Mouse (Mus musculus): ENCODE measurements at regions not wholly inside any gene's neighbourhood (a gene's known extent, or its start where the extent isn't known, plus 50 kb on each side); places are given as distances from the start of the nearest gene placed in this dataset.

- TF ChIP-seq CTCF (IDR thresholded peaks at IDR 0.05; ENCODE audit: low read depth): no peak
- TF ChIP-seq EP300 (IDR thresholded peaks at IDR 0.05; ENCODE audit: low read depth): no peak
Observed at GRCm38 (mm10) chr2:114440943-114441342, 213.8 kb downstream of the Dph6 start.

Data from liver, embryonic 14.5 days (tissue).